Mouse (Mus musculus) erythroid progenitor cell, adult 5-6 weeks (primary cell): ENCODE results near the gene Olfr1145. TPM values are rescaled to one million over a fixed set of nuclear protein-coding genes. Genes with fewer than 3 reads are reported as not detected.

Experiments used
- ATAC-seq: replicated peaks from 2 replicates; pipeline ENCODE4 v1.8.0; 2016; ENCODE audit warnings: moderate number of reproducible peaks, mild to moderate bottlenecking, moderate TSS enrichment, inconsistent platforms; ENCODE audit not compliant: poor library complexity, low FRiP score, severe bottlenecking
- total RNA-seq, 2 experiments: library from RNA; stranded (forward) in 1 of 2; stranded (reverse) in 1 of 2; fragments of 150-400 nt in 1 of 2; fragments of 186-747, 209-891 nt in 1 of 2; gene quantifications; 2 replicates each; pipeline versions ENCODE4 v1.2.3 to v1.2.4; 2015 to 2017; ENCODE audit warnings: low replicate concordance in 2 of 2

Gene Olfr1145
- total RNA-seq (2015; ENCODE audit: low replicate concordance) (not detected in 2 replicates), total RNA-seq (2017; ENCODE audit: low replicate concordance) (not detected in 2 replicates)

DNA sequence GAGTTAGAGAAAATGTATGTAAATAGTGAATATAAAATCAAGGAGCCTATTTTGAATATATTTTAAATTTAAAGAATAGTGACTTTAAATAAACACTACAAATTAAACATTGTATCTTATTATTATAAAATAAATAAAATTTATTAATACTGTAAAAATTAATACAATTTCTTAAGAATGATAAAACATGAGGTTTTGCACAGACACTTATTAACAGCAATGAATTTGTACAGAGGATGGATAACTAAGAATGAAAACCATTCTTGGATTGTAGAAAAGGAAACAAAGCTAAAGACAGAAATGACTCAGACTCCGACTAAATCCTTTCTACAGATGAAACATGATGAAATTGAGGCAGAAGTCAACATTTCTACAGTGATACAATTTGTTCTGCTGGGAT is at the start of gene Olfr1145:
Olfr1145 (plus strand) TSS at position 301 of the 400 bp plus-strand sequence.
- no peak for ATAC-seq

DNA sequence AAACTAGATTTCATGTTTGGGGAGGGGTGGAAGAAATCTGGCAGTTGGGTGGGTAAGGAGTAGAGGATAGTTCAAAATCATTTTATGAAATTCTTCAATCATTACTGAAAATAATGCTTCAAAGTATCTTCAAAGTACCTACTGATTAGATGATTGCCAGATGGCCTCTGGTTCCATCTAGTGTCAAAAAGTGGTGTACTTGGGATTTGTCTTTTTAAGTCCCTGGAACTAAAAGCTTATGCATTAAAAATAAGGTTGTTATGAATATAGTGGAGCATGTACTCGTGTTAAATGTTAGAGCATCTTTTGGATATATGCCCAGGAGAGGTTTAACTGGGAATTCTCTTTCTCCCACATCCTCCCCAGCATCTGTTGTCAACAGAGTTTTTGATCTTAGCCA is 33.5 kb upstream of the Olfr1145 start:
- ATAC-seq, result no peak

DNA sequence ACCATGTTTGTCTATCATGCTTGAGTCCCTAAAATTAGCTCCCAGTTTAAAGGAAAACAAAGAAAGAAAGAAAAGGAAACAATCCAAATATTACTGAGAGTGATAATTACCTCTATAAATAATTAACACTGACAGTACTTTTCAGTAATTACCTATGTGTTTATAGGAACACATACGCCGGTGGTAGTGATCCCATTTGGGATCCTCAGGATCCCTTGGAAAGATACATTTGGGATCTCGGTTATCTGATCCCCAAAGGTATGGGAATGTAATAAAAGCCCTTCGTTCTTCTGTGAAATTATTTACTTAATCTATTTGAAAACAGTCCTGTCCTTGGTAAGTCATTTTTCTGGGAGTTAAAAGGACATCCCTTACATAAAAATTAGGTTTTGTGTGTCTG is 30.4 kb upstream of the Olfr1145 start, which contains the start of gene Olfr152:
Olfr152 (plus strand) TSS at position 301 of the 400 bp plus-strand sequence.
- ATAC-seq, result no peak

DNA sequence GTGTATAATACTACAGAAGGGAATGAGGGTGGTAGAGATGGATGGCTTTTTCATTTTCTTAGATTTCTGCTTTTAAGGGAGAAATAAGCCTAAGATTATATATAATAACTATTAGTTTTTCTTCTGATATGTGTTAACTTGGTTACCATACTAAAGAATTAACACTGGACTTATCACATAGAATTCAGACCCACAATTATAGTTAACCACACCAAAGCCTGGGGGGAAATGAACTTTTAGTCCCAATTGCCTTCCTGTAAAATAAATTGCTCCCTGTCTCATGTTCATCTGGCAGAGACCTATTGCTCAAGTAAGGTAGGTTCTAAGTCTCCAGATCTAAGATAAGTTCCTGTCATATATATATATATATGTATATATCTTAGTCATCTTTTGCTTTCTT is 9.3 kb upstream of the Olfr1145 start, which contains the start of gene Olfr1143:
Olfr1143 (plus strand) TSS at position 301 of the 400 bp plus-strand sequence.
- ATAC-seq, result no peak

DNA sequence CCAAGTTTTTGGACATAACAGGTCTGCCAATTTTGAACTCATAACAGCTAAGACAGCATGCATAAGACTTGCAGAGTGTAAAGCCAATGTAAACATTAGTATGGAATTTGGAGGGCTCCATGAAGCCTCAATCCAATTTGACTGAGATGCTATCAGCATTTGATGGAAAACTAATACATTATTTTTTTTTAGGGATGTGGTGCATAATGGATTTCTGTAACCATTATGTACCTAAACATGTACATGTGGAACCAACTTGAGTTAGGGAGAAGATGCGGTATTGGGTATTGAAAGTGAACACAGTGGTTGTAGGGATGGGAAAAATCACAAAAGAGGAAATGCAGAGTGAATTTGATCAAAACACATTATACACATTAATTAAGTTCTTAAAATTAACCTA is 20.6 kb downstream of the Olfr1145 start, which contains the start of gene Olfr1148:
Olfr1148 (plus strand) TSS at position 301 of the 400 bp plus-strand sequence.
- no peak for ATAC-seq

DNA sequence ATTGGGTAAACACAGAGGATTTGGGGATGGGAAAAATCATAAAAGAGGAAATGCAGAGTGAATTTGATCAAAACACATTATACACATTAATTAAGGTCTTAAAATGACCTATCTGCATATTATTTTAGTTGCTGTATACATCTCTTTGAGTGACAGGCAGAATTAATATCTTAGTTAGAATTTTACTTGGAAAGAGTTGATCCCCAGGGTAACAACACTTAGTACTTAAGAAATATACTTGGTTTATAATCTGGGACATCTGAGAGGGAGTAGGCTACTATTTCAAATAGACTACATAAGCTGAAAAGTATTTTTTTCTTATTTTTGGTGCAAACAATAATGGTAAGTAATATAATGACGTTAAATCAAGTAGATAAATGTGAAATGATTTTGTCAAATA is 34.1 kb downstream of the Olfr1145 start, which contains the start of gene Olfr1150-ps1:
Olfr1150-ps1 (plus strand) TSS at position 301 of the 400 bp plus-strand sequence.
- no peak for ATAC-seq

DNA sequence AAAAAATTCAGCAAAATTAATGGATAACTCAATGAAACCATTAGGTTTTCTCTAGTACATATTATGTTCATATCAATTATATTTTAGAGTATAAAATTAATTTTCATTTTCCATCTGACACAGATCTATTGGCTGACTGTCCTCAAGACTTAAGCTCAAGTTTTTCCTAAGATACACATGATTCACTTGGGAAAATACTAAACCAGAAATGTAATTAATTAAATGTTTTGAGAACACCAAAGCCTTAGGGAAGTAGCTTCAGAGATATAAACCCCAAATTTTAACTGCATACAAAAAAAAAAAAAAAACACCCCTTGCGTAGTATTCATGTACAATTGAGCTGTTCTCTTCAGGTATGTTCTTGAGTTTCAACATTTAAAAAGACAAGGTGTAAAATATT is 45.9 kb downstream of the Olfr1145 start, which contains the start of gene Olfr1151:
Olfr1151 (plus strand) TSS at position 301 of the 400 bp plus-strand sequence.
- no peak for ATAC-seq

Other genes with a start within 250 kb of the Olfr1145 start
- gene Olfr1129, start 235.9 kb upstream of the Olfr1145 start, total RNA-seq (2015; ENCODE audit: low replicate concordance), result not detected in 2 replicates
- not detected in 2 replicates for gene Olfr1129, start 235.9 kb upstream of the Olfr1145 start, total RNA-seq (2017; ENCODE audit: low replicate concordance)
- gene Olfr1130, start 203.6 kb upstream of the Olfr1145 start, total RNA-seq (2015; ENCODE audit: low replicate concordance), result not detected in 2 replicates
- not detected in 2 replicates for gene Olfr1130, start 203.6 kb upstream of the Olfr1145 start, total RNA-seq (2017; ENCODE audit: low replicate concordance)
- not detected in 2 replicates for gene Olfr1131, start 182.7 kb upstream of the Olfr1145 start, total RNA-seq (2015; ENCODE audit: low replicate concordance)
- not detected in 2 replicates for gene Olfr1131, start 182.7 kb upstream of the Olfr1145 start, total RNA-seq (2017; ENCODE audit: low replicate concordance)
- not detected in 2 replicates for gene Olfr1132, start 172.3 kb upstream of the Olfr1145 start, total RNA-seq (2015; ENCODE audit: low replicate concordance)
- not detected in 2 replicates for gene Olfr1132, start 172.3 kb upstream of the Olfr1145 start, total RNA-seq (2017; ENCODE audit: low replicate concordance)
- not detected in 2 replicates for gene Olfr1133, start 162.4 kb upstream of the Olfr1145 start, total RNA-seq (2015; ENCODE audit: low replicate concordance)
- gene Olfr1133, start 162.4 kb upstream of the Olfr1145 start, total RNA-seq (2017; ENCODE audit: low replicate concordance), result not detected in 2 replicates
- gene Olfr1134, start 151.4 kb upstream of the Olfr1145 start, total RNA-seq (2015; ENCODE audit: low replicate concordance), result not detected in 2 replicates
- not detected in 2 replicates for gene Olfr1134, start 151.4 kb upstream of the Olfr1145 start, total RNA-seq (2017; ENCODE audit: low replicate concordance)
- gene Olfr1135, start 136.2 kb upstream of the Olfr1145 start, total RNA-seq (2015; ENCODE audit: low replicate concordance), result not detected in 2 replicates
- gene Olfr1135, start 136.2 kb upstream of the Olfr1145 start, total RNA-seq (2017; ENCODE audit: low replicate concordance), result not detected in 2 replicates
- gene Olfr1136, start 115.9 kb upstream of the Olfr1145 start, total RNA-seq (2015; ENCODE audit: low replicate concordance), result not detected in 2 replicates
- not detected in 2 replicates for gene Olfr1136, start 115.9 kb upstream of the Olfr1145 start, total RNA-seq (2017; ENCODE audit: low replicate concordance)
- not detected in 2 replicates for gene Olfr1137, start 96.6 kb upstream of the Olfr1145 start, total RNA-seq (2015; ENCODE audit: low replicate concordance)
- not detected in 2 replicates for gene Olfr1137, start 96.6 kb upstream of the Olfr1145 start, total RNA-seq (2017; ENCODE audit: low replicate concordance)
- not detected in 2 replicates for gene Olfr1138, start 69.8 kb upstream of the Olfr1145 start, total RNA-seq (2015; ENCODE audit: low replicate concordance)
- not detected in 2 replicates for gene Olfr1138, start 69.8 kb upstream of the Olfr1145 start, total RNA-seq (2017; ENCODE audit: low replicate concordance)
- gene Olfr1140, start 66.1 kb upstream of the Olfr1145 start, total RNA-seq (2015; ENCODE audit: low replicate concordance), result not detected in 2 replicates
- not detected in 2 replicates for gene Olfr1140, start 66.1 kb upstream of the Olfr1145 start, total RNA-seq (2017; ENCODE audit: low replicate concordance)
- gene Olfr1141, start 55.8 kb upstream of the Olfr1145 start, total RNA-seq (2015; ENCODE audit: low replicate concordance), result not detected in 2 replicates
- not detected in 2 replicates for gene Olfr1141, start 55.8 kb upstream of the Olfr1145 start, total RNA-seq (2017; ENCODE audit: low replicate concordance)
- not detected in 2 replicates for gene Olfr152, start 30.3 kb upstream of the Olfr1145 start, total RNA-seq (2015; ENCODE audit: low replicate concordance)
- gene Olfr152, start 30.3 kb upstream of the Olfr1145 start, total RNA-seq (2017; ENCODE audit: low replicate concordance), result not detected in 2 replicates
- gene Olfr1143, start 9.2 kb upstream of the Olfr1145 start, total RNA-seq (2015; ENCODE audit: low replicate concordance), result not detected in 2 replicates
- not detected in 2 replicates for gene Olfr1143, start 9.2 kb upstream of the Olfr1145 start, total RNA-seq (2017; ENCODE audit: low replicate concordance)
- gene Olfr1148, start 20.7 kb downstream of the Olfr1145 start, total RNA-seq (2015; ENCODE audit: low replicate concordance), result not detected in 2 replicates
- gene Olfr1148, start 20.7 kb downstream of the Olfr1145 start, total RNA-seq (2017; ENCODE audit: low replicate concordance), result not detected in 2 replicates
- gene Olfr1150-ps1, start 34.2 kb downstream of the Olfr1145 start, total RNA-seq (2015; ENCODE audit: low replicate concordance), result not detected in 2 replicates
- not detected in 2 replicates for gene Olfr1150-ps1, start 34.2 kb downstream of the Olfr1145 start, total RNA-seq (2017; ENCODE audit: low replicate concordance)
- gene Olfr1151, start 46.0 kb downstream of the Olfr1145 start, total RNA-seq (2015; ENCODE audit: low replicate concordance), result not detected in 2 replicates
- not detected in 2 replicates for gene Olfr1151, start 46.0 kb downstream of the Olfr1145 start, total RNA-seq (2017; ENCODE audit: low replicate concordance)
- not detected in 2 replicates for gene Olfr1152, start 56.7 kb downstream of the Olfr1145 start, total RNA-seq (2015; ENCODE audit: low replicate concordance)
- gene Olfr1152, start 56.7 kb downstream of the Olfr1145 start, total RNA-seq (2017; ENCODE audit: low replicate concordance), result not detected in 2 replicates
- gene Olfr1153, start 85.1 kb downstream of the Olfr1145 start, total RNA-seq (2015; ENCODE audit: low replicate concordance), result not detected in 2 replicates
- not detected in 2 replicates for gene Olfr1153, start 85.1 kb downstream of the Olfr1145 start, total RNA-seq (2017; ENCODE audit: low replicate concordance)
- not detected in 2 replicates for gene Olfr1154, start 95.3 kb downstream of the Olfr1145 start, total RNA-seq (2015; ENCODE audit: low replicate concordance)
- not detected in 2 replicates for gene Olfr1154, start 95.3 kb downstream of the Olfr1145 start, total RNA-seq (2017; ENCODE audit: low replicate concordance)
- not detected in 2 replicates for gene Olfr1155, start 135.3 kb downstream of the Olfr1145 start, total RNA-seq (2015; ENCODE audit: low replicate concordance)
- not detected in 2 replicates for gene Olfr1155, start 135.3 kb downstream of the Olfr1145 start, total RNA-seq (2017; ENCODE audit: low replicate concordance)
- gene Olfr1156, start 143.3 kb downstream of the Olfr1145 start, total RNA-seq (2015; ENCODE audit: low replicate concordance), result not detected in 2 replicates
- gene Olfr1156, start 143.3 kb downstream of the Olfr1145 start, total RNA-seq (2017; ENCODE audit: low replicate concordance), result not detected in 2 replicates
- not detected in 2 replicates for gene Olfr1157, start 158.5 kb downstream of the Olfr1145 start, total RNA-seq (2015; ENCODE audit: low replicate concordance)
- gene Olfr1157, start 158.5 kb downstream of the Olfr1145 start, total RNA-seq (2017; ENCODE audit: low replicate concordance), result not detected in 2 replicates
- gene Olfr74, start 164.8 kb downstream of the Olfr1145 start, total RNA-seq (2015; ENCODE audit: low replicate concordance), result not detected in 2 replicates
- not detected in 2 replicates for gene Olfr74, start 164.8 kb downstream of the Olfr1145 start, total RNA-seq (2017; ENCODE audit: low replicate concordance)
- gene Olfr1158, start 180.3 kb downstream of the Olfr1145 start, total RNA-seq (2015; ENCODE audit: low replicate concordance), result not detected in 2 replicates
- gene Olfr1158, start 180.3 kb downstream of the Olfr1145 start, total RNA-seq (2017; ENCODE audit: low replicate concordance), result not detected in 2 replicates
- gene Olfr1160, start 198.4 kb downstream of the Olfr1145 start, total RNA-seq (2015; ENCODE audit: low replicate concordance), result not detected in 2 replicates
- gene Olfr1160, start 198.4 kb downstream of the Olfr1145 start, total RNA-seq (2017; ENCODE audit: low replicate concordance), result not detected in 2 replicates
- gene Olfr1161, start 213.0 kb downstream of the Olfr1145 start, total RNA-seq (2015; ENCODE audit: low replicate concordance), result not detected in 2 replicates
- gene Olfr1161, start 213.0 kb downstream of the Olfr1145 start, total RNA-seq (2017; ENCODE audit: low replicate concordance), result not detected in 2 replicates
- not detected in 2 replicates for gene Olfr73, start 227.9 kb downstream of the Olfr1145 start, total RNA-seq (2015; ENCODE audit: low replicate concordance)
- not detected in 2 replicates for gene Olfr73, start 227.9 kb downstream of the Olfr1145 start, total RNA-seq (2017; ENCODE audit: low replicate concordance)
- gene Olfr1162, start 241.3 kb downstream of the Olfr1145 start, total RNA-seq (2015; ENCODE audit: low replicate concordance), result not detected in 2 replicates
- not detected in 2 replicates for gene Olfr1162, start 241.3 kb downstream of the Olfr1145 start, total RNA-seq (2017; ENCODE audit: low replicate concordance)